Mouse (Mus musculus) hematopoietic stem cell, adult 5-6 weeks (primary cell): Measurements from ENCODE around the gene Ccdc90b. TPM values are rescaled to one million over a fixed set of nuclear protein-coding genes. Genes with fewer than 3 reads are reported as not detected.

ENCODE experiments used
- ATAC-seq, 2 experiments: fragments of 125-278 bp in 1 of 2; replicated peaks in 1 of 2; 2 replicates each; pipeline ENCODE4 v1.8.0; 2016 to 2017; ENCODE audit warnings: inconsistent platforms in 2 of 2, mild to moderate bottlenecking in 2 of 2, moderate number of reproducible peaks in 2 of 2, low read depth in 1 of 2, moderate TSS enrichment in 1 of 2; ENCODE audit not compliant: low FRiP score in 2 of 2, poor library complexity in 2 of 2, severe bottlenecking in 2 of 2, insufficient read depth in 1 of 2, low TSS enrichment in 1 of 2
- total RNA-seq: library from RNA; stranded (forward); fragments of 172-1452, 232-1000 nt; gene quantifications from 2 replicates; pipeline ENCODE4 v1.2.3, GENCODE M21; 2017

Gene Ccdc90b
- total RNA-seq, 1 experiment from 2014 or later, result 42.5 TPM

DNA sequence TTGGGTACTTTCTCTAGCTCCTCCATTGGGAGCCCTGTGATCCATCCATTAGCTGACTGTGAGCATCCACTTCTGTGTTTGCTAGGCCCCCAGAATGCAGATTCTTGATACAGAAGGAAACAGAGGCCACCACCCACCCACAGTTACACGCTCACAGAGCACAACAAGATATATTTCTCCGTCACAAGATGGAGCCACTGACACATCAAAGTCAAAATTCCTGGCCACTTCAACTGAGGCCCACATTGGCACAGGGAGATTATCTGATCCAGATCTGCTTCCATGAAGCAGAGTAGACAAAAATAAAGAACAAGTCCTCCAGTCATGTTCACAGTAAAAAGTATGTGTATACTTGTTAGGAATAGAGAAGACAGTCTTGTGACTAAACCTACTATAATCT is 69.2 kb downstream of the Ccdc90b start:
- ATAC-seq, result peak; percentile 51 to 53; a peak in 1 of 4 replicates

Other genes with a start within 250 kb of the Ccdc90b start
- gene Ankrd42, start 76.0 kb downstream of the Ccdc90b start, total RNA-seq, result 1.1 and 2.6 TPM in 2 replicates
- 118 TPM in 2 replicates for gene Pcf11, start 108.8 kb downstream of the Ccdc90b start, total RNA-seq
- gene Rab30, start 180.5 kb downstream of the Ccdc90b start, total RNA-seq, result 0.38 TPM in 1 of 2 replicates, not detected in the other